Mouse (Mus musculus): Measurements from ENCODE around the gene Bco1. TPM values are rescaled to one million over a fixed set of nuclear protein-coding genes. Genes with fewer than 3 reads are reported as not detected.
A peak's percentile ranks its signal among the peaks of the same experiment; 100 is the strongest.

Bco1 gene
- polyA plus RNA-seq, 1 experiment from 2014 or later = 0.22 TPM

DNA sequence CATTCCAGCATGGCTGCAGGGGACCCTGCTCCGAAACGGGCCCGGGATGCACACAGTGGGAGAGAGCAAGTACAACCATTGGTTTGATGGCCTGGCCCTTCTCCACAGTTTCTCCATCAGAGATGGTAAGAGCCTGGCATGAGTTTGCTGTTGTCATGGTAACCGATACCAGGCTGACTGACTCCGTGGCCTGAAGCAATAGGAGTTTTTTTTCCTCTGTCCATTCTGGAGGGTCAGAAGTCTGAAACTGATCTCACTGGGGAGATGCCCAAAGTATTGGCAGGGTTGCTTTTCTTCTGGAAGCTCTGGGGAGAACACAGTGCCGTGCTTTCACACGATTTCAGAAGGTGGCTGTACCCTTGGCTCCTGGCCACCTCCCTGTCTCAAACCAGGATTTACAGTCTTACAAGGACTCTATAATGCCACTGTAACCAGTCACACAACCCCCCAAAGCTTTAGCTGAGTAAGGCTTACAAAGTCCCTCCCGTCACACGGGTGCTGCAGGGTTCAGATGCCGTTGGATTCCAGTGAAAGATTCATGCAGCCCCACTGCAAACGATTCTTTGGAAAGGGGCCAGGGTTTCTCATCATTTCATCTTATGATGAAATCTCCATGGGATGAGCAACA, 2.0 kb downstream of the Bco1 start:
- 57% methylated on average over 11 of the region's 11 CpGs for WGBS
- H3K36me3 ChIP-seq = no peaks in the 10 kb centered on the region
- no peaks in the 10 kb centered on the region for H3K9me3 ChIP-seq
- no peaks in the 10 kb centered on the region; the same call in 1 of the 2 replicates for H3K27me3 ChIP-seq
- 0 out of 2 replicates have a peak, but pooled peaks cover 3% of the 10 kb centered on the region for H3K4me1 ChIP-seq
- no peak for ATAC-seq (ENCODE audit: low FRiP score, low read depth)
- H3K9ac ChIP-seq (replicated peaks) = no peak overlapping the region
- H3K4me2 ChIP-seq (replicated peaks) = no peak overlapping the region
- H3K4me3 ChIP-seq = no peak overlapping the region
- H3K27ac ChIP-seq (replicated peaks) = no peak overlapping the region

DNA sequence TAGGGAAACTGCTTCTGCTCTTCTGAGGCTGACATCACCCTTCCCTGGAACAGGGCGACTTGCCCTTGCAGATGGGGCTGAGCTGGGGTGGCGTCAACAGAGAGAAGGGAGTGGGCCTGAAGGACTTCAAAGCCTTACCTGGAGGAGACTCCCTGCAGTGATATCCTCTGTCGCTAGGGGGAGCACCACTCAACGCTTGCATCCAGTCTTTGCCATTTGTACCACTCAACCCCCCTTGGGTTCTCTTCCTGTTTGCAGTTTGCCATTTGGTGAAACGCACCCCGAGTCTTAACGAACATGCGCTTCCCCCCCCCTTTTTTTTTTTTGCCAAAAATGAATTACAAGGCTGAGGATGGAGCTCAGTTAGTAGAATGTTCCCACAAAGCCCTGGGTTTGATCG, 11.9 kb downstream of the Bco1 start:
- no peak overlapping the region for H3K4me3 ChIP-seq
- H3K4me1 ChIP-seq = no peaks in the 10 kb centered on the region
- ATAC-seq (ENCODE audit: low FRiP score, low read depth) = no peak
- H3K9ac ChIP-seq (replicated peaks) = no peak overlapping the region
- WGBS = 16% methylated on average over 9 of the region's 9 CpGs
- H3K27me3 ChIP-seq = no peaks in the 10 kb centered on the region
- H3K27ac ChIP-seq (replicated peaks) = no peak overlapping the region
- H3K9me3 ChIP-seq = no peaks in the 10 kb centered on the region
- H3K4me2 ChIP-seq (replicated peaks) = no peak overlapping the region
- no peaks in the 10 kb centered on the region for H3K36me3 ChIP-seq

GRCm38 (mm10) chr8:117109018-117109711, 13.5 kb downstream of the Bco1 start:
- 91% methylated on average over 19 of the region's 19 CpGs for WGBS
- no peak overlapping the region for H3K4me3 ChIP-seq
- H3K4me2 ChIP-seq (replicated peaks) = no peak overlapping the region
- no peaks in the 10 kb centered on the region for H3K36me3 ChIP-seq
- no peak for ATAC-seq (ENCODE audit: low FRiP score, low read depth)
- H3K27ac ChIP-seq (replicated peaks) = no peak overlapping the region
- H3K9me3 ChIP-seq = no peaks in the 10 kb centered on the region
- no peak overlapping the region for H3K9ac ChIP-seq (replicated peaks)
- H3K27me3 ChIP-seq = no peaks in the 10 kb centered on the region
- H3K4me1 ChIP-seq = no peaks in the 10 kb centered on the region

GRCm38 (mm10) chr8:117109801-117110390, 14.2 kb downstream of the Bco1 start:
- Histone ChIP-seq H3K4me3 (no peak overlapping the region), H3K36me3 (no peaks in the 10 kb centered on the region), H3K27me3 (no peaks in the 10 kb centered on the region), H3K27ac (replicated peaks) (no peak overlapping the region), H3K4me2 (replicated peaks) (no peak overlapping the region), H3K9me3 (no peaks in the 10 kb centered on the region), H3K9ac (replicated peaks) (no peak overlapping the region), H3K4me1 (no peaks in the 10 kb centered on the region)
- no peak for ATAC-seq (ENCODE audit: low FRiP score, low read depth)
- WGBS = 56% methylated on average over 16 of the region's 16 CpGs

GRCm38 (mm10) chr8:117111641-117112040, 16.0 kb downstream of the Bco1 start:
- Histone ChIP-seq H3K36me3 (no peaks in the 10 kb centered on the region), H3K9me3 (no peaks in the 10 kb centered on the region), H3K4me2 (replicated peaks) (no peak overlapping the region), H3K27me3 (no peaks in the 10 kb centered on the region), H3K4me1 (0 out of 2 replicates have a peak, but pooled peaks cover 11% of the 10 kb centered on the region), H3K27ac (replicated peaks) (no peak overlapping the region), H3K4me3 (no peak overlapping the region), H3K9ac (replicated peaks) (no peak overlapping the region)
- WGBS = 90% methylated on average over 3 of the region's 3 CpGs
- ATAC-seq (ENCODE audit: low FRiP score, low read depth) = no peak

DNA sequence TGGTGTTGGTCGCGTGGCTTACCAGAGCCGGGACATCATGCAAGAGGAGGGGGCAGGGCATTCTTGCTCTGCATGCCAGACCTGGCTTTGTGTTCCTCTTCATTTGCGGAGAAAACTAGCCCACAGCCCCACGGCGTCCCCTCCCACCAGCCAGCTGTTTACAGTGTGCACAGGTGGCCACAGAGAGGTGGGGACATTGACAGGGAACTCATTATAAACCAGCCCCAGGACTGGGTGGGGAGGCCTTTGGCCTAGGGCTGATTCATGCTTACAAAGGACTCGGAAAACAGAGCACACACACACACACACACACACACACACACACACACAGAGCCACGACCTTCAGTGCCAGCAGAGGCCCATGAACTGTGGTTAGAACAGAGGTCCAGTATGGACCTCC, 16.6 kb downstream of the Bco1 start:
- H3K9ac ChIP-seq (replicated peaks) = no peak overlapping the region
- no peak overlapping the region for H3K4me2 ChIP-seq (replicated peaks)
- 0 out of 2 replicates have a peak, but pooled peaks cover 11% of the 10 kb centered on the region for H3K4me1 ChIP-seq
- WGBS = 78% methylated on average over 7 of the region's 8 CpGs
- H3K27ac ChIP-seq (replicated peaks) = no peak overlapping the region
- H3K4me3 ChIP-seq = no peak overlapping the region
- ATAC-seq (ENCODE audit: low FRiP score, low read depth) = no peak
- no peaks in the 10 kb centered on the region for H3K36me3 ChIP-seq
- no peaks in the 10 kb centered on the region for H3K27me3 ChIP-seq
- no peaks in the 10 kb centered on the region for H3K9me3 ChIP-seq

GRCm38 (mm10) chr8:117115094-117115493, 19.4 kb downstream of the Bco1 start:
- Histone ChIP-seq H3K4me3 (no peak overlapping the region), H3K9me3 (no peaks in the 10 kb centered on the region), H3K27me3 (no peaks in the 10 kb centered on the region), H3K4me1 (0 out of 2 replicates have a peak, but pooled peaks cover 11% of the 10 kb centered on the region), H3K4me2 (replicated peaks) (no peak overlapping the region), H3K36me3 (no peaks in the 10 kb centered on the region), H3K9ac (replicated peaks) (no peak overlapping the region), H3K27ac (replicated peaks) (no peak overlapping the region)
- ATAC-seq (ENCODE audit: low FRiP score, low read depth) = no peak
- 53% methylated on average over 6 of the region's 6 CpGs for WGBS

- no peaks in the 10 kb centered on the region for H3K36me3 ChIP-seq
- H3K9ac ChIP-seq (replicated peaks) = no peak overlapping the region
- no peaks in the 10 kb centered on the region for H3K9me3 ChIP-seq
- peak overlapping the region; percentile 32 for H3K4me2 ChIP-seq (replicated peaks)
- WGBS = 15% methylated on average over 13 of the region's 13 CpGs
- H3K27ac ChIP-seq (replicated peaks) = no peak overlapping the region
- ATAC-seq (ENCODE audit: low FRiP score, low read depth) = no peak
- H3K4me3 ChIP-seq = no peak overlapping the region
- no peaks in the 10 kb centered on the region for H3K27me3 ChIP-seq
- H3K4me1 ChIP-seq = 0 out of 2 replicates have a peak, but pooled peaks cover 11% of the 10 kb centered on the region
Measured at GRCm38 (mm10) chr8:117115676-117116446, 20.2 kb downstream of the Bco1 start.

- 77% methylated on average over 7 of the region's 7 CpGs for WGBS
- H3K4me2 ChIP-seq (replicated peaks) = no peak overlapping the region
Measured at GRCm38 (mm10) chr8:117116534-117116933, 20.9 kb downstream of the Bco1 start.

DNA sequence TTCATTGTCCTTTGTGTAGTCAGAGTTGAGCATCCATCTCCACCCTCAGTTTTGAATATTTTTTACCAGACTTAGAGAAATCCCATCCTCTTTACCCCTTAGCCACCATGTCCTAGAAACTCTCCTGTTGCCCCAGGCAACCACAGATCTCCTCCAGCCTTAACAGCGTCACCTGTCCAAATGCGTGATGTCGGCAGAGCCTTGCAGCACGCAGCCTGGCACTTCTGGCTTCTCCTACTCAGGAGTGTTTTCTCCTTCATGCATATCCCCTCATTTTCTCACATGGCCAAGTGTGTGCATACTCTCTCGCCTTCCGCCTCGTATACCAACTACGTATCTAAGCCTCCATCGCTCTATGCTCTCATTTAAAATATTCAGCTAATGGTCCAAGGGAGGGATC, 22.8 kb downstream of the Bco1 start:
- 0 out of 2 replicates have a peak, but pooled peaks cover 11% of the 10 kb centered on the region for H3K4me1 ChIP-seq
- H3K27me3 ChIP-seq = no peaks in the 10 kb centered on the region
- H3K4me3 ChIP-seq = no peak overlapping the region
- H3K27ac ChIP-seq (replicated peaks) = no peak overlapping the region
- no peaks in the 10 kb centered on the region for H3K36me3 ChIP-seq
- no peaks in the 10 kb centered on the region for H3K9me3 ChIP-seq
- WGBS = 94% methylated on average over 9 of the region's 9 CpGs
- no peak overlapping the region for H3K9ac ChIP-seq (replicated peaks)
- no peak for ATAC-seq (ENCODE audit: low FRiP score, low read depth)
- H3K4me2 ChIP-seq (replicated peaks) = no peak overlapping the region

More at GRCm38 (mm10) chr8:117116534-117116933, 20.9 kb downstream of the Bco1 start:
- H3K9ac ChIP-seq (replicated peaks) = no peak overlapping the region
- 0 out of 2 replicates have a peak, but pooled peaks cover 11% of the 10 kb centered on the region for H3K4me1 ChIP-seq
- no peak for ATAC-seq (ENCODE audit: low FRiP score, low read depth)
- no peak overlapping the region for H3K27ac ChIP-seq (replicated peaks)
- no peaks in the 10 kb centered on the region for H3K9me3 ChIP-seq
- H3K27me3 ChIP-seq = no peaks in the 10 kb centered on the region
- no peak overlapping the region for H3K4me3 ChIP-seq
- H3K36me3 ChIP-seq = no peaks in the 10 kb centered on the region

- 64% methylated on average over 8 of the region's 8 CpGs for WGBS
- no peaks in the 10 kb centered on the region for H3K36me3 ChIP-seq
- ATAC-seq (ENCODE audit: low FRiP score, low read depth) = no peak
- no peak overlapping the region for H3K27ac ChIP-seq (replicated peaks)
- H3K4me3 ChIP-seq = no peak overlapping the region
- H3K9me3 ChIP-seq = no peaks in the 10 kb centered on the region
- H3K9ac ChIP-seq (replicated peaks) = no peak overlapping the region
- H3K4me1 ChIP-seq = no peaks in the 10 kb centered on the region
- no peaks in the 10 kb centered on the region for H3K27me3 ChIP-seq
- no peak overlapping the region for H3K4me2 ChIP-seq (replicated peaks)
Measured at GRCm38 (mm10) chr8:117121277-117121676, 25.6 kb downstream of the Bco1 start.
